Mouse (Mus musculus) myocyte (in vitro differentiated cells): ENCODE measurements at regions not wholly inside any gene's neighbourhood (a gene's known extent, or its start where the extent isn't known, plus 50 kb on each side); places are given as distances from the start of the nearest gene placed in this dataset.

ENCODE experiments used
- CEBPB ChIP-seq: IDR thresholded peaks from 2 replicates; pipeline ENCODE4 v1.6.1; 2011; ENCODE audit warnings: mild to moderate bottlenecking, moderate library complexity; ENCODE audit not compliant: poor library complexity, insufficient read depth, severe bottlenecking
- E2F4 ChIP-seq: IDR thresholded peaks from one replicate; pipeline ENCODE4 v1.6.1; 2011; ENCODE audit warnings: mild to moderate bottlenecking, control low read depth, moderate library complexity; ENCODE audit not compliant: insufficient read depth
- MAX ChIP-seq: IDR thresholded peaks from one replicate; pipeline ENCODE4 v1.6.1; 2011; ENCODE audit warnings: low read depth, mild to moderate bottlenecking, control low read depth
- MYOD1 ChIP-seq, 3 experiments: IDR thresholded peaks; one replicate each; pipeline ENCODE4 v1.6.1; 2011; ENCODE audit warnings: control low read depth in 2 of 3, low read depth in 2 of 3, mild to moderate bottlenecking in 2 of 3, moderate library complexity in 1 of 3; ENCODE audit not compliant: insufficient read length in 2 of 3, control insufficient read depth in 1 of 3
- MYOG ChIP-seq, 3 experiments: IDR thresholded peaks; one replicate each; pipeline ENCODE4 v1.6.1; 2011; ENCODE audit warnings: control low read depth in 2 of 3, low read depth in 2 of 3, mild to moderate bottlenecking in 2 of 3; ENCODE audit not compliant: insufficient read length in 2 of 3, control insufficient read depth in 1 of 3, insufficient read depth in 1 of 3
- POLR2A ChIP-seq: IDR thresholded peaks from one replicate; pipeline ENCODE4 v1.6.1; 2011; ENCODE audit warnings: low read depth, mild to moderate bottlenecking, control low read depth, moderate library complexity; ENCODE audit not compliant: insufficient read length
- POLR2AphosphoS2 ChIP-seq: IDR thresholded peaks from one replicate; pipeline ENCODE4 v1.6.1; 2011; ENCODE audit warnings: low read depth, control low read depth; ENCODE audit not compliant: insufficient read length
- REST ChIP-seq: IDR thresholded peaks from one replicate; pipeline ENCODE4 v1.6.1; 2011; ENCODE audit warnings: mild to moderate bottlenecking, control low read depth, moderate library complexity; ENCODE audit not compliant: insufficient read depth, insufficient read length
- SRF ChIP-seq: IDR thresholded peaks from one replicate; pipeline ENCODE4 v1.6.1; 2011; ENCODE audit warnings: low read depth; ENCODE audit not compliant: control insufficient read depth, insufficient read length
- TCF12 ChIP-seq: IDR thresholded peaks from one replicate; pipeline ENCODE4 v1.6.1; 2011; ENCODE audit warnings: mild to moderate bottlenecking, control low read depth; ENCODE audit not compliant: poor library complexity, insufficient read depth, severe bottlenecking
- USF1 ChIP-seq: IDR thresholded peaks from one replicate; pipeline ENCODE4 v1.6.1; 2011; ENCODE audit warnings: low read depth, mild to moderate bottlenecking, control low read depth, moderate library complexity

GRCm38 (mm10) chr12:14302366-14302930 lies 150.6 kb upstream of the Fam84a start:
- TF ChIP-seq MYOG (IDR thresholded peaks at IDR 0.05; ENCODE audit: control insufficient read depth in 1 of 3, insufficient read depth in 1 of 3, insufficient read length in 2 of 3, low read depth in 2 of 3) (no peak), MAX (no peak), MYOD1 (IDR thresholded peaks at IDR 0.05; ENCODE audit: control insufficient read depth in 1 of 3, insufficient read length in 2 of 3, low read depth in 2 of 3) (no peak), POLR2AphosphoS2 (no peak), POLR2A (no peak), TCF12 (no peak), USF1 (no peak), SRF (no peak), REST (no peak), CEBPB (no peak), E2F4 (no peak)
